Mouse (Mus musculus) hindlimb bud, embryonic 11.5 days (tissue): ENCODE results near the gene Tfcp2l1.
"Not testable (repeated sequence)": the region's sequence is repeated elsewhere in the genome, so short reads cannot be mapped to it uniquely, and the experiment has no call there.

ENCODE experiments used
- DNase-seq: peaks from one replicate; pipeline ENCODE4 v3.0.0-alpha.2; 2012; ENCODE audit warnings: low read depth, low spot score; ENCODE audit errors: extremely low spot score

The Tfcp2l1 gene

GRCm38 (mm10) chr1:118627781-118628464 is at the start of gene Tfcp2l1:
TSS of gene Tfcp2l1 (plus strand) at chr1:118627945.
- no peak for DNase-seq

- no peak for DNase-seq
Observed at GRCm38 (mm10) chr1:118580174-118580702, 47.5 kb upstream of the Tfcp2l1 start.

- no peak for DNase-seq
Observed at GRCm38 (mm10) chr1:118581179-118581578, 46.6 kb upstream of the Tfcp2l1 start.

GRCm38 (mm10) chr1:118589721-118590120 is 38.0 kb upstream of the Tfcp2l1 start:
- DNase-seq, result no peak

- DNase-seq, result no peak
Observed at GRCm38 (mm10) chr1:118592933-118593332, 34.8 kb upstream of the Tfcp2l1 start.

- no peak for DNase-seq
Observed at GRCm38 (mm10) chr1:118595395-118595794, 32.4 kb upstream of the Tfcp2l1 start.

- DNase-seq, result no peak
Observed at GRCm38 (mm10) chr1:118597475-118598213, 30.1 kb upstream of the Tfcp2l1 start.

GRCm38 (mm10) chr1:118598339-118598738 is 29.4 kb upstream of the Tfcp2l1 start:
- no peak for DNase-seq

- DNase-seq, result no peak
Observed at GRCm38 (mm10) chr1:118613631-118614183, 14.0 kb upstream of the Tfcp2l1 start.

- DNase-seq, result not testable (repeated sequence)
Observed at GRCm38 (mm10) chr1:118621055-118621454, 6.7 kb upstream of the Tfcp2l1 start.

GRCm38 (mm10) chr1:118622857-118623256 is 4.9 kb upstream of the Tfcp2l1 start:
- DNase-seq, result no peak

- DNase-seq, result no peak
Observed at GRCm38 (mm10) chr1:118625461-118625860, 2.3 kb upstream of the Tfcp2l1 start.

- DNase-seq, result no peak
Observed at GRCm38 (mm10) chr1:118625921-118626320, 1.8 kb upstream of the Tfcp2l1 start.

GRCm38 (mm10) chr1:118626452-118626851 is 1.3 kb upstream of the Tfcp2l1 start:
- DNase-seq, result no peak

- no peak for DNase-seq
Observed at GRCm38 (mm10) chr1:118633415-118633980, 5.8 kb downstream of the Tfcp2l1 start.

- no peak for DNase-seq
Observed at GRCm38 (mm10) chr1:118642296-118642999, 14.7 kb downstream of the Tfcp2l1 start.

- no peak for DNase-seq
Observed at GRCm38 (mm10) chr1:118643138-118643979, 15.6 kb downstream of the Tfcp2l1 start.

- no peak for DNase-seq
Observed at GRCm38 (mm10) chr1:118645701-118646100, 18.0 kb downstream of the Tfcp2l1 start.

GRCm38 (mm10) chr1:118648015-118648414 is 20.3 kb downstream of the Tfcp2l1 start:
- no peak for DNase-seq
